Mouse (Mus musculus) c-Kit-negative CD71-positive TER-119-positive erythroid progenitor cells, embryonic 14.5 days (primary cell): Measurements from ENCODE around the gene Gm5935.
"Not testable (repeated sequence)": the region's sequence is repeated elsewhere in the genome, so short reads cannot be mapped to it uniquely, and the experiment has no call there.

ENCODE experiments used
- DNase-seq: peaks from one replicate; pipeline ENCODE4 v3.0.0-alpha.2; 2013; ENCODE audit warnings: low read depth, low spot score

The Gm5935 gene

DNA sequence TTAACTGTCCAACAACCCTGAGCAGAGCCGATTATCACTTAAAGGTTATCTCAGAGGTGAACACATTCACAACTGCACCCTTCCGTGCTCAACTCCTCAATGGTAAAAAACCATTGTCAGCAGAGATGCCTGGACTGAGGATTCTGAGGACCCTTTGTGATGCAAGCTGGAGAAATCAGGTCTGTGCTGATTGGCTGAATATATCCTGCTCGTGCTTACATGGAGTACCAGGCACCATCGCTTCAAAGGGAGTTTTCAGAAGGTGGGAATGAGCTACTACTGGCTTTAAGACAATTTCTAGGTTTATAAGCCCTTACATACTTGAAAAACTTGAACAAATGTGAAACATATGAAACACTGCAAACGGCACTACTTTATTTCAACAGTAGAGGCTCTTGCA lies at the start of gene Gm5935:
Gene Gm5935, minus strand, starts transcription at position 101 of the 400 bp plus-strand sequence.
- not testable (repeated sequence) for DNase-seq
